Mouse (Mus musculus): ENCODE measurements around the gene Pgf. TPM values are rescaled to one million over a fixed set of nuclear protein-coding genes. Genes with fewer than 3 reads are reported as not detected.
A peak's percentile ranks its signal among the peaks of the same experiment; 100 is the strongest.

Gene Pgf
- total RNA-seq, 2 experiments from 2014 or later = 2.2 to 2.3 TPM

DNA sequence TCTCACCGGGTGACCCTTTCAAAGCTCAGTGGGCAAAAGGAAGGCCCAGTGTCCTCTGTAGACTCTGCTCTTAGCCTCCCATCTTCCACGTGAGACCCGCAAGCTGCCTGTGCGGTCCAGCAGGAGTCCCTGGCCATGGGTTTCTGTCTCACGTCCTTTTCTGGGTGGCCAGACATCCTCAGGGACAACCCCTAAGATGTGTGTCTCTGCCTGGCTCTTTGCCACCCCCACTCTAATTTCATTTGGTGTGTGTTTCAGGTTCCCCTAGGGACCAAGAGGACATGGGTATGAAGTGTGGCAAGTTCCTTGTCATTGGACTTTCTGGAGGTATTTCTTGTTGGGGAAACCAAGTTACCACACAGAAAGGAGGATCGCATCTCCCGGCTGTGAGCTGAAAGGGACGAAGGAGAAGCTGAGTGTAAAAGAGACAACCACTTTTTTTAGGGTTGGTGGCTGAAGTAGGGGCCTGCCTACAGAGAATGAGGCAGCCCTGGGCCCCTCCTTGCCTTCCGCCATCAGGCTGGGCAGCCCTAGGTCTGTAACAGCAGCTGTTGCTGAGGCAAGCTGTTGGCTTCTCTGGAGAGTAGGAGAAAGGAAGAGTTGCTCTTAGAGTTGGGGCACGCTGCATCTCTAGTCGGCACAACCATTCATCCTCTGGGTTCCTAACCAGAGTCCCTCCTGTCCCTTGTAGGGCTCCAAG is 16.5 kb upstream of the Pgf start:
- intact Hi-C loops (cut with DNase I; ENCODE audit: low total_unique reads) = no loop called here
- peak; percentile 68 for DNase-seq

DNA sequence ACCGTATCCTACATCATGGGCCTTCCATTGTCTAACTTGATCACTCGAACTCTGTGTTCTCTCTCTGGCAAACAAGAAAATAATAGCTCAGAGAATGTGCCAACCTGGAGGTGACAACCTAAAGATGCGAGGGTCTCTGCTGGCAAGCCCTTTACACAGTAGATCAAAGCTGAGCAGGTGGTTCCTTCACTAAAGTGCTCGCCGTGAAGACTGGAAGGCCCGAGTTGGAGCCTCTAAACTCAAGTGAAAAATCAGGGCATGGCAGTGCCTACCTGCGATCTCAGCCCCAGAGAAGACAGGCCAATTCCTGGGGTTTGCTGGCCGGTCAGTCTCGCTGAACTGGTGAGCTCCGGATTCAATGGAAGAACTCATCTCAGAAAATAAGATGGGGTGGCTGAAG is 15.6 kb upstream of the Pgf start:
- no peak for DNase-seq

DNA sequence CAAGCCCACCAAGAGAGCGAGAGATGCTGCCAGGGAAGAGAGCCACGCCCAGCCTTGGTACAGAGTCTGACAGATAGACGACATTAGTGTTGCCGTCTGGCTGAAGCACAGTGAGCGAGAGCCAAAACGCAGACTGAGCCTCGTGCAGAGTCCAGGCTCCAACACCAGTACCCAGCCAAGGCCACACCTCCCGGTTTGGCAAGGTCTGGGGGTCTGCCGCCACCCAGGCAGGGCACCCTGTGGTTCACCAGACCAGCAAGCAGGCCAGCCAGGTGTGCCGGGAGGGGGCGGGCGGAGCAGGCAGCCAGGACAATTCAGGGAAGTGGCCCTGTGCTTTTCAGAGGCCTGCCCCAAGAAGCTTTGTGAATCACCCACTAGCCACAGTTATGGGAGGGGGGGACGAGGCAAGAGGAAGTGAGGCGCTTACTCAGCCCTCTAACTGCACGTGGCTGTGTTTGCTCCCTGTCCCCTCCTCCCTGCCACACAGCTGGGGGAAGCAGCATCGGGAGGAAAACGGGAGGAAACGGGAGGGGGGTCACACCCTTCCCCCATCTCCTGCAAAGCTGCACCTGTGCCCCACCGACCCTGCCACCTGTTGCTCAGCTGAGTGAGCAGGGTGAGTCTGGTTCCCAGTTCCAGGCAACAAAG is 15.0 kb upstream of the Pgf start:
- peak; percentile 54 for DNase-seq
- intact Hi-C loops (cut with DNase I; ENCODE audit: low total_unique reads) = no loop called here

More for the DNA sequence above, 15.6 kb upstream of the Pgf start:
- intact Hi-C loops (cut with DNase I; ENCODE audit: low total_unique reads) = no loop called here

DNA sequence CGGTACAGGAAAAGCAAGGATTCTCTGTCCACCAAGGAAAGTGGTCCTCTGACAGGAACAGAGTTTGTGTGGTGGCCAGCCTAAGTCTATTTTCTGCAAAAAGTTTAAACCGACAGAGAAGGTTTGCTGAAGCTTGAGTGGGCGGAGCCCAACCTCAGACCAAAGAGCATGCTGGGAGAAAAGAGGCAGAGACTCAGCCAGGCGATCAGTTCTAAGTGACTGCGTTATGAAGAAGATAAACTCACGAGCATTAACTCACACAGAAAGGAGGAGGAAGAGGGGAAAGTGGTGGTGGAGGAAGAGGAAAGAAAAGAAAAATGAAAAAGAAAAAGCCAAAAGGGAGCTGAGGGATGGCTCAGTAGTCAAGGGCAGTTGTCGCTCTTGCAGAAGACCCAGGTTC is 12.7 kb upstream of the Pgf start:
- intact Hi-C loops (cut with DNase I; ENCODE audit: low total_unique reads) = no loop called here
- DNase-seq = no peak

DNA sequence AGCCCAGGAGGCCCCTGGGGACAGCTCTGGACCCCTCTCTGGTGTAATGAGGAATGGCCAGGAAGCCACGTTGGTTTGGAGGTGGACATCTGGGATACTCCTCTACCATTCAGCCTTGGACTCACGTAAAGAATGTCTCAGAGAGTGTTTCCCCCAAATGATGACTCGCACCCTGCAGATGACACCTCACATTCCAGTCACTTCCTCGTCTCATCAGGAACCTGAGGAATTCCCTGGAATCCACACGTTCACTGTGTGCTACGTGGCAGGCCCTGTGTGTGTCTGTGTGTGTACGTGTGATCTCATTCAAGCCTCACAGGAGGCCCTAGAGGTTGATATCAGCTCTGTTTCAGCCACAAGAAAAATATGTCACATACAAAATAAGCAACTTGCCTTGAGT is 8.8 kb upstream of the Pgf start:
- intact Hi-C loops (cut with DNase I; ENCODE audit: low total_unique reads) = no loop called here
- DNase-seq = no peak

DNA sequence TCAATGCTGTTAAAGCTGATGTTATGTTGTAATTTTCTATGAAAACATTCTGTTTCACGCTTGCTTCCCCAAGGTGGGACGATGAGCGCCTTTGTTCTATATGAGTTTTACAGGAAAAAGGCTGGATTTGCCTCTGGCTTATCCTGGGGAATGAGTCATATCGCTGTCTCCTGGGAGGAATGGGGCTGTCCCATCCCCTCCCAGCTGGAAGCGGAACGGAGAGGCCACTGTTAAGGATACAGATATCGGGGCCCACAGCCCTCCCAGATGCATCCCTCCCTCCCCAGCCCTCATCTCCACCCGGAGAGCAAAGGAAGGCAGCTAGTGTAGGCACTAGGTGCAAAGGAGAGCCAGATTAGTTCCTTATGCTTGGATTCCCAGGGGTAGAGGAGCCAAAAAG is 8.2 kb upstream of the Pgf start:
- DNase-seq = peak; percentile 61
- intact Hi-C loops (cut with DNase I; ENCODE audit: low total_unique reads) = no loop called here

DNA sequence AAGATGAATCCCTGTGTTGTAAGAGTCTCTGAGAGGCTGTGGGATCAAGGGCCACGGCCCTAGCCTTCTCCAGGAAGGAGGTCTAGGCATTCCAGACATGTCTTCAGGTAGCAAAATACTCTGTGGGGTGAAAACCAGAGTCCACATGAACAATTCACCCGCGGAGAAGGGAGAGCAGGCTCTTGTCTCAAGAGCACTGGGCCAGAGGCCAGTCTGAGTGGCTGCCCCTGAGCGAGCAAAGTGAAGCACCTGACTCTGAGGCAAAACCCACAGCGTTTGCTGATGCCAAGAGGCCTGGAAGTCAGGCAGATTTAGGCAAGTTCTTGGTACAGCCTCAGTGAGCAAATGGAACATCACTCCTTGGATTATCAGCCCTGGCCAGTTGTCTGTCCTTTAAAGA is 6.5 kb upstream of the Pgf start:
- intact Hi-C loops (cut with DNase I; ENCODE audit: low total_unique reads) = loop anchor here (5.0 kb wide), 1 partner anchor 33 kb away; the partner anchor contains the start of gene Eif2b2
- DNase-seq = no peak

DNA sequence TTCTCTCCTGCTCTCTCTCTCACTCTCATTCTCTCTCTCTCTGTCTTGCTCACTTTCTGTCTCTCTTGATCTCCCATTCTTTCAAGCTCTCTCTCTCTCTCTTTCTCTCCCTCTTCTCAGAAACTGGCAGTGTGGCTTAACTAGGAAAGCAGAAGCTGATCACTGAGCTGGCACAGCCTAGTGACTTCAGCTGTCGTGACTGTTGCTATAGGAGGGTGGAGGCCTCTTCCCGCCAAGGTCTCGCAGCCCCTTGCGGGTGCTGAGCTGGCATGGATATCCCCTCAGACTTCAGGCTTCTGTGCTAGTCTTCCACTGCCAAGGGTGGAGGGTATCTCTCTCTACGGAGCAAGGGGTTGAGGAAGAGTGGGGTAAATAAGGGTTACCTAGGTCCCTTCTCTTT is 5.3 kb upstream of the Pgf start:
- intact Hi-C loops (cut with DNase I; ENCODE audit: low total_unique reads) = loop anchor here (5.0 kb wide), 1 partner anchor 34 kb away; the partner anchor contains the start of gene Eif2b2
- no peak for DNase-seq

DNA sequence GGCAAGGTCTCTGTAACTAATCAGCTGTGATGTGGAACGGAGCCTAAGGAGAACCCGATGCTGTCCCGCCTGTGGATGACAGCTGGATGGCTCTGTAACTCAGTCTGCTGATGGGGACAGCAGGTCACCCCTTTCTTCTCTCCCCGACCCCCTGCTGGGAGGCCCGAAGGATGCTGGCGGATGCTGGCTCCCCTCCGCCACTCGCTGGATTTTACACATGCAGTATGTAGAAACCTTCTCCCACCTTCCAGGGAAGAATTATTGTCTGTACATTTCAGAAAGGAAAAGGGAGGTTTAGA is 4.7 kb upstream of the Pgf start:
- DNase-seq = no peak
- intact Hi-C loops (cut with DNase I; ENCODE audit: low total_unique reads) = loop anchor here (5.0 kb wide), 1 partner anchor 35 kb away; the partner anchor contains the start of gene Eif2b2

DNA sequence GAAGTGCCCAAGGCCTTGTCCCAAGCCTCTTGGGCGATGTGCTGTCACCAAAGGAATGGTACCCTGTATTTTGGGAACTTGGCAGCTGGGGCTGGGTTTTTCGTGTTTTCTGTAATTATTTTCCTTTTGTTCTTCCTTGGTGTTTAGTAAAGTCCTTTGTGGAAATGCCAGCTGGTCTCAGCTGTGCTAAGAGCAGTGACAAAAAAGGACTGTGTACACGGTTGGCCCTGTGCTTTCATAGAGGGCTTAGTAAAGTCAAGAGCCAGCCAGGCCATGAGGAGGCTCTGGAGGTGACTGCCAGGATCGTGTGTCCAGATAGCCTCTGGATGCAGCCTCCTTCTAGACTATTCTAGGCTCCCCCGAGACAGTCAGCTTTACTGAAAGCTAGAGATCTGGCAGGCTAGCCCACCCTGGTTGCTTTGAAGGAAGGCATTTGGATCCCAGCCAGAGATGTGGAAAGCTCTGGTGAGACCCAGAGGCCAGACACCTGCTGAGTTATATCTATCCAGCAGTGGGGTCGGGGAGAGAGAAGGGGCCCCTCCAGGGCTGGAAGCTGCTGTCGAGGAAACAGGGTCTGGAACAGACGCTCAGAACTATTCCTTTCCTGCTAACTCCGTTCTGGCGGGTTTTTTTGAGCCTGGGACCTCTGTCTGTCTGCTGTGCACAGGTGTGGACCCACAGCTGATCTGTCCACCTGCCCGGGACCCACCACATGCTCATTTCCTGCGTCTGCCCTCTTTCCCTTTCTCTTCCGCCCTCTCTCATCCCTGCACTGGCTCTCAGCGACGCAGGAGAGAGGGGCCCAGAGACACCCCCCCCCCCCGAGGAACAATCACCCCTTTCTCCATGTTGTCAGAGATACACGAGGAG is 4.1 kb upstream of the Pgf start:
- DNase-seq = no peak
- intact Hi-C loops (cut with DNase I; ENCODE audit: low total_unique reads) = loop anchor here (5.0 kb wide), 1 partner anchor 36 kb away; the partner anchor contains the start of gene Eif2b2

DNA sequence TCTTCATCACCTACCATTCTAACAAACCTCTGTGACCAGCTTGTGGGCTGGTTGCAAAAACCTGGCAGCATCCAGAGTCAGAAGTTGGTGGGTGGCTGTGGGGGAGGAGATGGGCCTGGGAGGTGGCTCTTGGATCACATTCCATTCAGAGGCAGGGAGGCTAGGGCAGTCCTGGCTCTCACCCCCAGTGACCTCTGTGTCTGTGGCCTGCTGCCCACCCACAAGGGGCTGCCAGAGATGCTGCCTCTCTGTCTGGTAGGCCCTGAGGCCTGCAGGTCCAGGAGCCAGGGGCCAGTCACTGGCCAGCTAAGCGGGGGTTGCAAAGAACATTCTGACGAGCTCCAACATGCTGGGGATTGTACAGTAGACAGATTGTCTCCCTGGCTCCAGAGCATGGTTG is 704 bp upstream of the Pgf start:
- intact Hi-C loops (cut with DNase I; ENCODE audit: low total_unique reads) = no loop called here
- DNase-seq = no peak

DNA sequence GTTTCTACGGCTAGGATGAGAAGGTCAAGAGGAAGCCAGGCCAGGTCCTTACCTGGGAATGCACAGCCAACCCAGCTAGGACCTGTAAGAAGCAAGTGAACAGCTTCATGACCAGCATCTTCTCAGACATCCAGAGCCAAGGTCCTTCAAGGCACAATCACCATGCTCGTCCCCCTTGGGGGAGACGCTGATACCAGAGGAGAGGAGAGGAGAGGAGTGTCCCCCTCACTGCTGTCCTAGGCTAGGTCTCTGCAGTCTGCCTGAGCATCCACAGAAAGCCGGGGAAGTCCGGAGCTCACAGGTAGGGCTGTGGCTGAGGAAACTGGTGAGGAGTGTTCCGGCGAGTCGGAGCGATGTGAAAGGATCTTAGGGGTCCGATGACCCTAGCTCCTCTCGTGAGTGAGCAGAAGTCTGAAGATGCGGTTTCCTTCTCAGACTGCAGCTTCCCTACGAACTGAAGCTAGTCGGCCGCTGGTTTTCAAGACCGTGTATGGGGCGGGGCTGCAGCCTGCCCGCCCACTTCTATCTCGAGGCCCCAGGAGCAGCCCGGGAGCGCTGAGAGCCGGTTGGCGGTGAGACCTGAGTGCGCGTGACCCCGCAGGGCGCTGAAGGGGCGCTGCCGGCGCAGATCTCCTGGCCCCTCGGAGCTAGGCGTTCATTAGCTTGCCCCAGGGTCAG is 605 bp downstream of the Pgf start:
- peak; percentile 55 for DNase-seq
- intact Hi-C loops (cut with DNase I; ENCODE audit: low total_unique reads) = no loop called here

DNA sequence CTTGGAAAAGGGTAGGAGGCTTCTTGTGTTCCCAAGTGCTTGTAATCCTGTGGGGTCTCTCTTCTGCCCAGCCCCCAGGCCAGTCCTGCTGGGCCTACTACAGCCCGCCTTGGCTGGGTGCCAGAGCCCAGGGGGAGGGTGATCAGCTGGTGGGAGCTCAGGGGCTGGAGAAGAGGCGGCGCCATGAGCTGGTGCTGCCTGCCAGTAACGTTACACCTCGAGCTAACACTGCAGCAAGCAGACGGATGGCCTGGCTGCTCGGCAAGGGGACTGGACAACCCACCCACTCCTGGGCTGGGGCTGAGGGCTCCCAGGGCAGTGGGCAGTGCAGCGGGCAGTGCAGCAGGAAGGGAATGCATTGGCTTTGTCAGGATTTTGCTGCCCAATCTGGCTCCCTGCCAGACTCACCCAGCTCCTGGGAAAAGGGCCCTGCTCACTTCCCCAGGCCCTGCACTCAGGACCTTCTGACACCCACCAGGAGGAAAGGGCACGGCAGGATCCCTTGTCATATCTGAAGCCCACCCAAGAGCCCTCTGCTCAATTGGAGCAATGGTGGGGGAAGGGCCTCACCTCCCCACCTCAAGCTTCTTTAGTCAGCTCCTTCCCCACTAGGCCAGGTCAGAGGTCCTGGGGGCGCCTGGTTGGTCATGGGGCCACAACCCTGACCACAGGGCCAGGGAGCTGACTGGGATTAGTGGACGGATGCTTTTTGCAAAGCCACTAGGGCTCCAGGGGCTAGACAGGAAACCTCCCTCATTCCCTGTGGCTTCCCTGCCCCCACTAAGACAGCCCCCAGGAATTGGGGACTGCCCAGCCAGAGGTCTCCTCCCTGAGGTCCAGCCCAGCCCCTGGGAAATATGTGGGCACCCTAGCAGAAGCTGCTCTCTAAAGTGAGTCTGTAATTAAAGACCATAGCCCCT is 1.4 kb downstream of the Pgf start:
- intact Hi-C loops (cut with DNase I; ENCODE audit: low total_unique reads) = no loop called here
- DNase-seq = peak; percentile 48

DNA sequence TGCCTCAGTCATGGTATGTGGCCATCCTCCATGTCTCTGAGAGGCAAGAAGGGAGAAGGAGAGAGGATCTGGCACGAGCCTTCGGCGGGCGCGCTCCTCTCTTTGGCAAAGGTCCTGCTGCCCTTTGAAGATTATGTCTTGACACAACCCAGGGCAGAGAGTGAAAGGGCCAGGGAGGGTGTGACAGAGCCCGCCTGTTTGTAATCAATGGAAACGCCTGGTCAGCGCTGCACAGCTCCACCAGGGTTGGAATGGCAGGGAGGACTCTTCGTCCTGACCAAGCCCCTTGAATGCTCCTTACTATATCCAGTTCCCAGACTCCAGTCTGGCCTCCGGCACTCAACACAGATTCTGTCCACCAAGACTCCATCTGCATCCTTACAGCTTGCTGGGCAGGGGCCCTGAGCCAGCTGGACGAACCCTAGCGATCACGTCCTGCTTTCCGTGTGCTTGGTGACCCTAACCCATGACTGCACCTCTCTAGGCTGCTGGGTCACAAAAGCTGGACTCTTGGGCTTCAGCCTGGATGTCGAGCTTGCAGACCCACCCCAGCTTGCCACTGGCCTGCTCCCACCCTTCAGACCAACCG is 2.4 kb downstream of the Pgf start:
- intact Hi-C loops (cut with DNase I; ENCODE audit: low total_unique reads) = no loop called here
- no peak for DNase-seq

DNA sequence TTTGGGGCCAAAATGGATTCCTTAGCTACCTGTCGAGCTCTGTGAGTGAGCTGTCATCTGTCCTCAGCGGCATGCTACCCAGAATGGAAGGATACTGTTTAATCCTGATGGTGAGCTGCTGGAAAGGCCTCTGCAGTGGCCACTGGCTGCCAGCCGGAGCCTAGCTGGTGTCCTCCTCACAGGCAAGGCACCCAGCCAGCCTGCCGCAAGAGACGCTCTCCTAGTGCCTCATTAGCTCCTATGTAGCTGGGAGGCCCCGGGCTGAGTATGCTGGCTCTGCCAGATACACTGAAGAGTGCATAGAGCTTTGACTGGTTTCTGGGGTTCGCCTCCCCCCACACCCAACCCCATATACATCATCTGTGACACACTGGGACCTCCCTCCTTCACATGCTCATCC is 3.6 kb downstream of the Pgf start:
- peak; percentile 65 for DNase-seq
- intact Hi-C loops (cut with DNase I; ENCODE audit: low total_unique reads) = loop anchor here (5.0 kb wide), 3 partner anchors 33 to 128 kb away; partner anchors contain the start of genes Acyp1 and Zc2hc1c

DNA sequence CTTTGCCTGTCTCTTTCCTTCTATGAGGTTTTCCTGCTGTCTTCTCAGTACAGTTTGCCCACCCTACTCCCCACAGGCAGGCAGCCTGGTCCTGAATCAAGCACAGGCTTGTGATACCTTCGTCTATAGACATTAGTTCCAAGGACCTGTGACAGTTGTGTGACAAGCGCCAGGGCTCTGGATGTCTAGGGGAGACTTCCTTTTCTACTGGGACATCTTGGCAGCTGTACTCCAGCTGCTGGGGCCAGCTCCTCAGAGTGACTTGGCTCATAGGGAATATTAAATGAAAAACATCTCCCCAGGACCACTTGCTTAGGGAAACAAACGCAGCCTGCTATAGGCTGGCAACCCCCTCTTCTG is 6.7 kb downstream of the Pgf start:
- intact Hi-C loops (cut with DNase I; ENCODE audit: low total_unique reads) = loop anchor here (5.0 kb wide), 3 partner anchors 36 to 131 kb away; partner anchors contain the start of genes Acyp1 and Zc2hc1c

DNA sequence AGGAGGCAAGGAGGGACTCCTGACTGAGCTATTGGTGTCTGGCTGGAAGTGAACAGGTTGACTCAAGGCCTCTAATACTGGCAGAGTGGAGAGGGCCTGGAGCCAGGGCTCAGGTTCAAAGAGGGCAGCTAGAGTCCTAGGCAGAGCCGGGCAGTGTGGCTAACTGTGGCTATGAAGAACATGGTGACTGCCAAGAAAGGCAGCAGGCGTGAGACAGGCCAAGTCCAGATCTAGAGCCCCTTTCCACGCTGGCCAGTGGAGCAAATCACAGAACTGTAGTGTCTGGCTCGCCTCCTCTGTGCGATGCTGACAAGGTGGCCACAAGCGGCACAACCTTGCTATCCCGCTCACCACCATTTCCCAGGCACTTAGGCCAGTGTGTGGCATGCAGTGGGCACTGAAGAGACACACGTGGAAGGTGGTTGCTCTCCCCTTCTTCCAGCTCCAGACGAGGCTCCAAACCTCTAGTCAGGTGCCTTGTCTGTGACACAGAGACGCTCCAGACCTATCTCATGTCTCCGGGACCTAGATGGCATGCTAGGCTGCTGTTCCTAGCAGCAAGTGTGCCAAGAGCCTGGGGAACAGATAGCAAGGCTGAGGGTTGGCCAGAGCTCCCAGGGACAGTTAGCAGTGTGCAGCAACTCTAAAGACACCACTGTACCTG is 7.2 kb downstream of the Pgf start:
- intact Hi-C loops (cut with DNase I; ENCODE audit: low total_unique reads) = loop anchor here (5.0 kb wide), 3 partner anchors 37 to 132 kb away; partner anchors contain the start of genes Acyp1 and Zc2hc1c
- peak; percentile 72 for DNase-seq

More for the DNA sequence above, 6.7 kb downstream of the Pgf start:
- no peak for DNase-seq

DNA sequence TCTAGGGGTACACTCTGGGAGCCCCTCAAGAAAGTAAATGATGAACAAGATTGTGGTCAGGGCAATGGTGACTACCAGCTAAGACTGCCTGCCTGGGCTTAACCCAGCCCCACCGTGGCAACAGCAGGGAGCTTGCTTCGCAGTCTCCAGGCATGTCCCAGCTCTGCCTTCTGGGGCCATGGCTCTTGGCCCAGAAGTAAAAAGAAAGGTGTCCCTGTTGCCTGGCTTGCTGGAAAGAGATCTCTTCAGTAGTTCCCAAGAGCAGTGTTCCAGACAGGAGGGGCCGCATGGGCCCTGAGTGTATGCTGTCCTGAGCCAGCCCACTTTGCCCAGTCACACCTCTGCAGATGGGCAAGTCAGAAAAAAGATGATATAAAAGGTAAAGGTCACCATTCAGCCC is 7.7 kb downstream of the Pgf start:
- no peak for DNase-seq
- intact Hi-C loops (cut with DNase I; ENCODE audit: low total_unique reads) = loop anchor here (5.0 kb wide), 3 partner anchors 37 to 132 kb away; partner anchors contain the start of genes Acyp1 and Zc2hc1c

Measured in gastrocnemius, postnatal 14 days (tissue).